Mouse (Mus musculus) myocyte (in vitro differentiated cells): ENCODE measurements at regions not wholly inside any gene's neighbourhood (a gene's known extent, or its start where the extent isn't known, plus 50 kb on each side); places are given as distances from the start of the nearest gene placed in this dataset.

Experiments
- H3K27me3 ChIP-seq: one replicate; pipeline ENCODE4 v1.6.1; 2011; ENCODE audit not compliant: control insufficient read depth, insufficient read depth, insufficient read length
- H3K36me3 ChIP-seq: one replicate; pipeline ENCODE4 v1.6.1; 2011; ENCODE audit not compliant: control insufficient read depth, insufficient read depth
- H3K4me2 ChIP-seq: one replicate; pipeline ENCODE4 v1.6.1; 2011; ENCODE audit warnings: low read depth, control low read depth
- H3K4me3 ChIP-seq: one replicate; pipeline ENCODE4 v1.5.1; 2011; ENCODE audit warnings: mild to moderate bottlenecking, control low read depth, moderate library complexity
- H3K79me2 ChIP-seq: one replicate; pipeline ENCODE4 v1.6.1; 2011; ENCODE audit not compliant: control insufficient read depth, insufficient read depth
- H3ac ChIP-seq: one replicate; pipeline ENCODE4 v1.6.1; 2011; ENCODE audit not compliant: control insufficient read depth, insufficient read length
- CEBPB ChIP-seq: IDR thresholded peaks from 2 replicates; pipeline ENCODE4 v1.6.1; 2011; ENCODE audit warnings: mild to moderate bottlenecking, moderate library complexity; ENCODE audit not compliant: poor library complexity, insufficient read depth, severe bottlenecking
- E2F4 ChIP-seq: IDR thresholded peaks from one replicate; pipeline ENCODE4 v1.6.1; 2011; ENCODE audit warnings: mild to moderate bottlenecking, control low read depth, moderate library complexity; ENCODE audit not compliant: insufficient read depth
- MAX ChIP-seq: IDR thresholded peaks from one replicate; pipeline ENCODE4 v1.6.1; 2011; ENCODE audit warnings: low read depth, mild to moderate bottlenecking, control low read depth
- MYOD1 ChIP-seq, 3 experiments: IDR thresholded peaks; one replicate each; pipeline ENCODE4 v1.6.1; 2011; ENCODE audit warnings: control low read depth in 2 of 3, low read depth in 2 of 3, mild to moderate bottlenecking in 2 of 3, moderate library complexity in 1 of 3; ENCODE audit not compliant: insufficient read length in 2 of 3, control insufficient read depth in 1 of 3
- MYOG ChIP-seq, 3 experiments: IDR thresholded peaks; one replicate each; pipeline ENCODE4 v1.6.1; 2011; ENCODE audit warnings: control low read depth in 2 of 3, low read depth in 2 of 3, mild to moderate bottlenecking in 2 of 3; ENCODE audit not compliant: insufficient read length in 2 of 3, control insufficient read depth in 1 of 3, insufficient read depth in 1 of 3
- POLR2A ChIP-seq: IDR thresholded peaks from one replicate; pipeline ENCODE4 v1.6.1; 2011; ENCODE audit warnings: low read depth, mild to moderate bottlenecking, control low read depth, moderate library complexity; ENCODE audit not compliant: insufficient read length
- POLR2AphosphoS2 ChIP-seq: IDR thresholded peaks from one replicate; pipeline ENCODE4 v1.6.1; 2011; ENCODE audit warnings: low read depth, control low read depth; ENCODE audit not compliant: insufficient read length
- REST ChIP-seq: IDR thresholded peaks from one replicate; pipeline ENCODE4 v1.6.1; 2011; ENCODE audit warnings: mild to moderate bottlenecking, control low read depth, moderate library complexity; ENCODE audit not compliant: insufficient read depth, insufficient read length
- SRF ChIP-seq: IDR thresholded peaks from one replicate; pipeline ENCODE4 v1.6.1; 2011; ENCODE audit warnings: low read depth; ENCODE audit not compliant: control insufficient read depth, insufficient read length
- TCF12 ChIP-seq: IDR thresholded peaks from one replicate; pipeline ENCODE4 v1.6.1; 2011; ENCODE audit warnings: mild to moderate bottlenecking, control low read depth; ENCODE audit not compliant: poor library complexity, insufficient read depth, severe bottlenecking
- TCF3 ChIP-seq: IDR thresholded peaks from one replicate; pipeline ENCODE4 v1.6.1; 2011; ENCODE audit warnings: low read depth, control low read depth; ENCODE audit not compliant: insufficient read length
- USF1 ChIP-seq: IDR thresholded peaks from one replicate; pipeline ENCODE4 v1.6.1; 2011; ENCODE audit warnings: low read depth, mild to moderate bottlenecking, control low read depth, moderate library complexity

GRCm38 (mm10) chr7:35910109-35910706 lies 107.4 kb upstream of the Zfp507 start:
- no peaks in the 10 kb centered on the region for H3K27me3 ChIP-seq
- TF ChIP-seq E2F4, result no peak
- TF ChIP-seq MAX, result no peak
- TF ChIP-seq POLR2AphosphoS2, result no peak
- TF ChIP-seq SRF, result no peak
- TF ChIP-seq MYOD1 (IDR thresholded peaks at IDR 0.05; ENCODE audit: control insufficient read depth in 1 of 3, insufficient read length in 2 of 3, low read depth in 2 of 3), result no peak
- H3K4me3 ChIP-seq, result no peak overlapping the region
- H3K36me3 ChIP-seq, result no peaks in the 10 kb centered on the region
- peak overlapping the region; percentile 24 for H3K4me2 ChIP-seq
- no peaks in the 10 kb centered on the region for H3K79me2 ChIP-seq
- H3ac ChIP-seq, result no peak overlapping the region

- Histone ChIP-seq H3K27me3 (no peaks in the 10 kb centered on the region), H3ac (no peak overlapping the region), H3K4me3 (no peak overlapping the region), H3K79me2 (no peaks in the 10 kb centered on the region), H3K4me2 (peak overlapping the region; percentile 66), H3K36me3 (no peaks in the 10 kb centered on the region)
- TF ChIP-seq E2F4, result no peak
- TF ChIP-seq POLR2A, result no peak
- TF ChIP-seq MYOD1 (IDR thresholded peaks at IDR 0.05; ENCODE audit: control insufficient read depth in 1 of 3, insufficient read length in 2 of 3, low read depth in 2 of 3), result no peak
- TF ChIP-seq CEBPB, result no peak
- TF ChIP-seq MAX, result no peak
- TF ChIP-seq MYOG (IDR thresholded peaks at IDR 0.05; ENCODE audit: control insufficient read depth in 1 of 3, insufficient read depth in 1 of 3, insufficient read length in 2 of 3, low read depth in 2 of 3), result no peak
- no peak for TF ChIP-seq SRF
- TF ChIP-seq POLR2AphosphoS2, result no peak
- no peak for TF ChIP-seq USF1
- TF ChIP-seq TCF3, result no peak
- no peak for TF ChIP-seq REST
- no peak for TF ChIP-seq TCF12
These were observed 99.2 kb upstream of the Zfp507 start for GRCm38 (mm10) chr7:35901942-35902381.

DNA sequence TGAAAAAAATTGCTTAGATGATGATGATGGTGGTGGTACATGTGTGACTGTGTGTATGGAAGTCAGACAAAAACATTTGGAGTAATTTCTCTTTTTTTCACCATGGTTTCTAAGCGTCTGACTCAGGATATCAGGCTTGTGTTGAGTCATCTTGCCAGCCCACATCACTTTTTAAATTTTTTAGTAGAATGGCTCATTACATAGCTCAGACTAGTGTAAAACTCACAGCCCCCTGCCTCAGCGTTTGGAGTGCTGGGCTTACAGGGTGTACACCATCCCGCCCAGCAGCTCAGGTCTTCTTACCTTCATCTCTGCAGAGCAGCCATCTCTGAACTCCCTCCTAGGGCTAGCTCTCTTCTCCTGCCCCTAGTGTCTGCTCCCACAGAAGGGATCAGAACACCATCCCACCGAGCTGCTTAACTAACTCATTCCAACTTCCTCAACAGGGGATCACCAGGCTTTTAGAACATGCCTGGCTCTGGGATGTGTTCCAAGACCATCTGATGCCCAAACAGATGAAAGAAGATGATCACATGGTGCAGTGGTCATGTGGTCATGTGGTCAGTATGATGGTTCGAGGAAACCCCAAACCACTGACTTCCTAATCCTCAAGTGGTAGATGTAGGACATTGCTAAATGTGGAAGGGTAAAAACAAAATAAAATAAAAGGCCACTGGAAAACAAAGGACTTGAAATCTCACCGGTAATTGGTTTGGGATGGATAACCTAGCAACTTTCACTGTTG lies 96.1 kb upstream of the Zfp507 start:
- Histone ChIP-seq H3K36me3 (no peaks in the 10 kb centered on the region), H3ac (no peak overlapping the region), H3K27me3 (no peaks in the 10 kb centered on the region), H3K79me2 (no peaks in the 10 kb centered on the region), H3K4me2 (peak overlapping the region; percentile 34), H3K4me3 (no peak overlapping the region)
- TF ChIP-seq CEBPB (no peak), E2F4 (no peak), USF1 (peak; percentile 91), REST (no peak)

GRCm38 (mm10) chr7:35893292-35893691 lies 90.5 kb upstream of the Zfp507 start:
- no peaks in the 10 kb centered on the region for H3K36me3 ChIP-seq
- no peak for TF ChIP-seq MAX
- no peak for TF ChIP-seq SRF
- no peak for TF ChIP-seq MYOD1 (IDR thresholded peaks at IDR 0.05; ENCODE audit: control insufficient read depth in 1 of 3, insufficient read length in 2 of 3, low read depth in 2 of 3)
- TF ChIP-seq E2F4, result no peak
- no peak for TF ChIP-seq MYOG (IDR thresholded peaks at IDR 0.05; ENCODE audit: control insufficient read depth in 1 of 3, insufficient read depth in 1 of 3, insufficient read length in 2 of 3, low read depth in 2 of 3)
- no peak for TF ChIP-seq USF1
- TF ChIP-seq POLR2AphosphoS2, result no peak
- TF ChIP-seq POLR2A, result no peak
- no peak for TF ChIP-seq TCF3
- TF ChIP-seq REST, result no peak
- no peak for TF ChIP-seq TCF12
- no peak for TF ChIP-seq CEBPB
- peaks cover 9% of the 10 kb centered on the region for H3K27me3 ChIP-seq
- H3K4me2 ChIP-seq, result no peak overlapping the region
- no peak overlapping the region for H3K4me3 ChIP-seq
- H3ac ChIP-seq, result no peak overlapping the region
- H3K79me2 ChIP-seq, result no peaks in the 10 kb centered on the region

GRCm38 (mm10) chr7:35886051-35886450 lies 83.2 kb upstream of the Zfp507 start:
- H3K4me2 ChIP-seq, result no peak overlapping the region
- H3K4me3 ChIP-seq, result no peak overlapping the region
- TF ChIP-seq POLR2A (no peak), TCF12 (no peak), MYOG (IDR thresholded peaks at IDR 0.05; ENCODE audit: control insufficient read depth in 1 of 3, insufficient read depth in 1 of 3, insufficient read length in 2 of 3, low read depth in 2 of 3) (no peak), TCF3 (no peak), E2F4 (no peak), MYOD1 (IDR thresholded peaks at IDR 0.05; ENCODE audit: control insufficient read depth in 1 of 3, insufficient read length in 2 of 3, low read depth in 2 of 3) (no peak), SRF (no peak), MAX (no peak), POLR2AphosphoS2 (no peak), REST (no peak), USF1 (no peak), CEBPB (no peak)
- H3ac ChIP-seq, result no peak overlapping the region
- H3K36me3 ChIP-seq, result no peaks in the 10 kb centered on the region
- H3K79me2 ChIP-seq, result no peaks in the 10 kb centered on the region
- peaks cover 9% of the 10 kb centered on the region for H3K27me3 ChIP-seq
